Mouse (Mus musculus): ENCODE results near the gene Nkrf.
A peak's percentile ranks its signal among the peaks of the same experiment; 100 is the strongest.
"Not testable (repeated sequence)": the region's sequence is repeated elsewhere in the genome, so short reads cannot be mapped to it uniquely, and the experiment has no call there.

The Nkrf gene

DNA sequence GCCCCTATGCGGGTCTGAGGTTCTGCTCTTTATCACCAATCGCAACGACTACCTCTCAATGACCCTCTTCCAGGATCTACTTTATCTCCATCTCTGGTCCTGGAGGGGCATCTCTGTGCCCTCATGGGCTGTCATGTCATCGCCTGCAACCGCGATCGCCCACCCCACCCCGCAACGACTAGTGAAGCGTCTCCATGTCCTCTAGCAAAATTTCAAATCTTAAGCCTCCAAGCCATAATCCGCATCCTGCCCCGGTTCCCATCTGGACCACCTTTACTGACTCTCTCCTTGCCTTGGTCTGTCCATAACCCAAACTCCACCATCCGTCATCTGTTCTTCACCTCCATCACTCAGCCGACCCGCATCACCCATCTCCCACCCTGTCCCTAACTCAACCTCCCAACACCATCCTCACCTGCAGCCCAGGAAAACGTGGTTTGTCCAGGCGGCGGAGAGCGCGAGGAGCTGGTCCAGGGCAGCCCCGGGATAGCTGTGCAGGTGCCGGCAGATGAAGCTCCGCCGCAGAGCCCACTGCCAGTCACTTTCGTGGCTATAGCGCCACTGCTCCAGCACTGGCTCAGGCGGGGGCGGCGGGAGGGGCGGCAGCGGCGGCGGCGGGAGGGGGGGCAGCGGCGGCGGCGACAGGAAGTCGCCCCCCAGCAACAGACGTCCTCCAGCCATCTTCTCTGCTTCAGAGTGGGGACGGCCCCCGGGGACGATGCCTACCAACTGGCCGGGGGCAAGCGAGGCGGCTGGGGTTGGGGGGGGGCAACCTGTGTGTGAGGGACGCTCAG is at the start of gene Nkrf:
Nkrf (minus strand) TSS at position 579 of the 794 bp plus-strand sequence.
- DNase-seq = peak; percentile 51

DNA sequence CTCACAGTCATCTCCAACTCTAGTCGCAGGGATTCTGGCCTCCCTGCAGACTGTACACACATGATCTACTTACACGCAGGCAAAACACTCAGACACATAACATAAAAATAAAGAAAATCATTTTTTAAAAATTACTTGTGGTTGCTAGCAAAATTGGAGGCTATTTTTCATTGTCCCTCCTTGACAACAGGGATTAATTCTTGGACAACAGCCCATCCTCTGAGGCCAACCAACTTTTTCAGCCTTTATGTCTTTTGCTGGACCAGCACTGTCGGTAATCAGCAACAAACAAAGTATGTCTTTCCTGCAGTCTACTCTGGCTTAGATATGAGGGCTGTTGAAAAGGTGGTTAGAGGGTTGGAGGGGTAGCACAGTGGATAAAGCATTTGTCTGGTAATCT is 38.4 kb upstream of the Nkrf start:
- no peak for DNase-seq

DNA sequence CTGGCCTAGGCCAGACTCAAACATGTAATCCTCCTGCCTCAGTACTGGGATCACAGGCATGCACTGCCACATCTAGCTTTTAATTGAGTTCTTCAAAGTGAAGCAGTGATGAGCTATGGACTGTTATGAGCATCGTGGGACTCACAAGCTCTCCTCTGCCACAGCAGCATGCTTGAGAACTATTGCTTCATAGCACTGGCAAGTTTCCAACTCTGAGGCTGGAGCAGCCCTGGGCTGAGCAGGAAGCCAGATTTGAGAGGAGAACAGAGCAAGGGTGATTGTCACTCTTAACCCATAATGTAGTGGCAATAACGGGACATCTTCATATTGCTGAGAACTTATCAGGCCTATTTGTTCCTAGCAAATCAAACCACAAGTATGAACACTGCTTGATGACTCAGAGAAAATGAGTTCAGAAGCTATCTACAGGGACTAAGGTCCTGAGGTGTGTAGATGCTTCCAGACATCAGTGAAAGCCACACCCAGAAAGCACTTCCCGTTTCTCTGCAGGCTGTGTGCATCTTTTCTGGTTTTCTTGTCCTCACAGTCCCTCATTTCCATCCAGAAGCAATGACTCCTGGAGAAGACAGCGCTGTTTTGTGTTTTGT is 37.2 kb upstream of the Nkrf start:
- DNase-seq = no peak

DNA sequence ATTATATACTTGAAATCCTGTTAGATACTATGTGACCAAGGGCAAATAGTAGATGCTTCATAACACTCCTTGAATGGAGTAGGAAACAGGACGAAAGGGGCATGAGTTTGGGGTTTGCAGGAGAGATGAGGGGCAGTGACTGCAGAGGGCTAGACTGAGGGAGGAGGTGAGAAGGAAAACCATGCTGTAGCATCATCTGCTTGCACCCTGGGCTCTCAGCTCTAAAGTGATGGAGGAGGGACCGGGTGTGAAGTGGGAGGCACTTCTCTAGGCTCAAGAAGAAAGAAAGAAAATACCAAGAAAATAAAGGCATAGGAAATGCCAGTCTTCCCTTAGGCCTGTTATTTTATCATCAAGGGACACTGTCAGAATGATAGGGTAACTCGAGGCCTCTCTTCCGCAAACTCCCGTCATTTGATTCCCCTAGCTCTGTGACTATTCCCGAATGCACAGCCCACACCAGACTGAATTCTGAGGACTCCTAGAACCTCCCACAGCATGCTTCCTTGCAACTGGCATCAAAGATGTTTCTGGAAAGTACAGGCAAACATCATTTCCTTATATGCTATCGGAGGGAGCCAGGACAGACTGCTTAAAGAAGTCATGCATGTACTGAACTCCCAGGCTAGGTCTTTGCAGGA is 32.7 kb upstream of the Nkrf start:
- no peak for DNase-seq

DNA sequence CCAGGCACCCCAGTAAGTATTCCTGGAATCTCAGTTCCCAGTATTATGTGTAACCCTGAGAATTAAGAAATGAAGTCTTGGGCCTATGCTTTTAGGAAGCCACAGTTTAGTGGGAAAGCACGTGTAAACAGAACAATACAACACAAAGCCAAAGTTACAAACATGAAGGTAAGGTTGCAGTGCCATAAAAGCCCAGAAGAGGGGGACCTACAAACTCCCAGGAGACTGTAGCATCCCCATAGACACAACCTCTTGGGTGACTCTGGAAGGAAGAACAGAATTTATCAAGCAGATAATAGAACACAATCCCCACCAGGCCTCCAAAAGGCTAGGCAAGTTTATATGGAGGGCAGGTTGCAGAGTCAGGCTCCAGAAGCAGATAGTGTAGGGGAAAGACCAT is 27.9 kb upstream of the Nkrf start:
- DNase-seq = no peak

DNA sequence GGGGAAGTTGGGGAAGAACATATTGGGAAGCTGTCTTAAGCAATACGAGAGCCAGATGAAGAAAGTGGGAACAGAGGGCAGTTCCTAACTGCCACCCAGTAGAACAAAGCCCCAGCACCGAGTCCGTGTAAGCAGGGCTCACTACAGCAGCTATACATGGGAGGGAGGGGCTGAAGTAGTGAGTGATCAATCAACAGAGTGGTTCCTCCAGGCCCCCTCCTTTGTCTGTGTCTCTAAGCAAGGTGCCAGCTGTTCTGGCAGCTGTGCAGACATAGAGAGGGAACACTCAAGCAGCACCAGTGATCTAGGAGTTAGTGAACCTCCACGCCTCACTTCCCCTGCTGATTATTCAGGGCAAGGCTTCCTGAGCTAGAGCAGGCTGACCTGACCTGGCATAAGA is 27.0 kb upstream of the Nkrf start:
- no peak for DNase-seq

DNA sequence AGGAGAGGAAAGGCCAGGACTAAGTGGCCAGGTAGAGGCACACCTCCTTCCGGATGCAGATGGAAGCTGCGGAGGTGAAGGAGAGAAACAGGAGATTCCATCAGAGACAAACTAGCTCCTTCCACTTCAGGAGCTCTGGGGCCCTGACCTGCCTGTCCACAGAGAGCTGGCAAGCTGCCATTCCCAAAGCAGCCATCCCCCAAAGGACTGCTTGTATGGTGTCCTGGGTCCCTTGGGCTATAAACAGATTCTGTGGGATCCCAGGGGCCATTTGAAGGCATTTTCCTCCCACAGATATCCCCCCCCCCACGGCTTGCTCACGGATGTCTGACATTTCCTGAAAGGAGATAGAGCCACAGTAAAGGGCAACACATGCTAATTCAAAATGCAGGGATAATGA is 26.1 kb upstream of the Nkrf start:
- no peak for DNase-seq

DNA sequence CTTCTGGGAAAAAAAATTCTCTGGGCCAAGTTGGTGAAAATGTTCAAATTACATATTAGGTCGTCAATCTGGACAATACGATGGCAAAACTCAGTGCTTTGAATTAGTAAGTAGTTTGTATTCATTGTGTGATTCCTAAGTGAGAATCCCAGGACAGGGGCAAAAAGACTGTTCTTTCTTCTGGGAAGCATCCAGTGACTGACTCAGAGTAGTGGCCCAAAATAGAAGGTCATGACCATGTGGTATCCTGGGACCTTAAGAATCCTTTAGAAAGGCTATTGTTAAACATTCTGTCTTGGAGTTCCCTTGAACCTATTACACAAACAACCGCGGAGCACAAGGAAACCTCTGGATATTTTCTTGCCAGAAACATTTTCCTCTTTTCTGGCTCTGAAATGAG is 18.6 kb upstream of the Nkrf start:
- no peak for DNase-seq

DNA sequence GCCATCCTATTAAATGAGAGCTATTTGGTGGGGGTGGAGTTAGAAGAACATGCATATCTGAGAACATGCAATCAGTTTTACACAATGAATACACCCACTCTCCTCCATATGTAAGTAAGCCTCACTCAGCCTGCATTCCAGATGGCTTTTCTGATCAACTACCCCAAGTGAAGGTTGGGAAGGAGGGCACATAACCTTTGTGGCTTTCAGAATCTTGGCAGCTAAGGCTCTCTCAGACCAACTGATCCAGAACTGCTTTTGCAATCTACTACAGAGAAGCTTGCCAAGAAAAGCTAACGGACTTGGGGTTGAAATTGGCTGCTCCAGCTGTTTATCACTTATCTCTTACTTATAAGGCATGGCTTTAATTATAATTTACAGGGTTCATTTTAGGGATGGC is 15.1 kb upstream of the Nkrf start:
- no peak for DNase-seq

DNA sequence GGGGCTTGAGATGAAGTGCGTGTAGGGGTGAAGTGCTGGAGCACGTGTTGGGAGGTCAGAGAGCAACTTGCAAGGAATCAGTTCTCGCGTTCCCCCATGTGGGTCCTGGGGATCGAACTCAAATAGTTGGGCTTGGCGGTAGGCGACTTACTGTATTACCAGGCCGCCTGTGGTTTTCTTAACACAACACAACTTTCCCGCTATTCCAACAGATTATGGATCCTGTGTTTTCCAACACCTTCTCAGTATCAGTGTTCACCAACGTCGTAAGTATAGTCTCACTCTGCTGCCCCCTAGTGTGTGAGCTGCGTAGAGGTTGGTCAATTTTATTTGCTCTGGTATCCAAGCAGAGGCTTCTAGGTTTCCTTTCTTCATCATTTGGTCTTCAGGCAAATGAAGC is 8.6 kb upstream of the Nkrf start:
- DNase-seq = peak; percentile 36

DNA sequence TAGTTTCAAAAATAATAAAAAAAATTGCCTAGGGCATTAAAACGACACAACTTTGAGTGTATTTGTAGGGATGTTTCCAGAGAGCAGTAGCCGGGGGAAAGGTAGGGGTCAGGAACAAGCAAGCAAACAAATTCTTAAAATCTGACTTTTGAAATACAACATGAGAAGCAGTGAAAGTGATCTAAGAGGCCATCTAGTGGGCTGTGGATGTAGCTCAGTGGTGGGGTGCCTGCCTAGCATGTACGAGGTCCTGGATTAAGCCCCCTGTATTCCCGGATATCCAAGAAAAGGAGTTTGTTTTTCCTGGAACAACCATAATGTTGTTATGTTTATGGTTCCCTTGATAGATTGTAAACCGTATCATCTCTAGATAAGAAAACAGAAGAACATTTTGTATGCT is 3.8 kb upstream of the Nkrf start:
- DNase-seq = no peak

DNA sequence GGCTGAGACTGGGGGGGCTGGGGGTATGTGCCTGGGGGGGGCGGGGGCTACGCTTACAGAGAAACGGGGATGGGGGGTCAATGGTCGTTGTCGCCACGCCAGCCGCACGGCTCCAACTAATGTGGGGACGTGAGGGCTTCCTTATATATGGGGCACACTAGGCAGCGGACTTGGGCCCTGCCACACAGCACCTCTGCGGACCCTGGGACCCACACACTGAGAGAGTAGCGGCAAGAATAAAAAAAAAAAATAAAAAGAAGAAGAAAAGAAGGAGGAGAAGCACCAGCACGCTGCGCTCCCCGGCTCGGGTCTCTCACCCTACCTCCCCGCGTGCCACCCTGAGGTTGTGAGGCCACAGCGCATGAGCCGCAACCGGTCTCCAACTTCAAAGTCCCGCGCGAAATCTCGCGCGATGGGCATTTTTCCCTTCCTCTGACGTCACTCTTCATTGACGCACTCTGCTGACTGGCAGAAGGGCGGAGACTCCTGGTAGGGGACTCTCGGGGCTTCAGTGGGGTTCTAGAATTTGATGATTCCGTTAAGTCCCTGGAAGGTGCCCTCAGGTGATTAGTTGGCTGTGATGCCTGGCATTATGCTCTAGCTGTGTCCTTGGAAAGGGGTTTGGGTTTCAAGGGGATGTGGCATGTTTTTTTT is 543 bp upstream of the Nkrf start:
- peak; percentile 86 for DNase-seq

DNA sequence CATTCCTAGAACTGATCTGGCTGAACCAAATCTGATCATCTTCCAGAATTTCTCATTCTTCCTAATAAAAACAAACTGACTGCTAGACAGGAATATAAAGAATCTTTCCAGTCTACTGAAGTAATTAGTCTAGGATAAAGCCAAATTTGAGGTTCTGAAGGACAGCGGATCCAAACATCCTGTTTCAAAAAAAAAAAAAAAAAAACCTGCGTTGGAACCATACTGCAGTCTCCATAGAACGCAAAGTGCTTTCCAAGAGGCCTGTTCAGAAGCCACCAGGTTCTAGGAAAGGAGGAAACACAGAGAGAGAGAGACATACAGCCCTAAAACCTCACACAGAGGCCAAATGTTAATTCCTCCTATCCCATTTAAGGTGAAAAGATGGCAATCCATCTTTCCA is 1.0 kb downstream of the Nkrf start:
- DNase-seq = no peak

DNA sequence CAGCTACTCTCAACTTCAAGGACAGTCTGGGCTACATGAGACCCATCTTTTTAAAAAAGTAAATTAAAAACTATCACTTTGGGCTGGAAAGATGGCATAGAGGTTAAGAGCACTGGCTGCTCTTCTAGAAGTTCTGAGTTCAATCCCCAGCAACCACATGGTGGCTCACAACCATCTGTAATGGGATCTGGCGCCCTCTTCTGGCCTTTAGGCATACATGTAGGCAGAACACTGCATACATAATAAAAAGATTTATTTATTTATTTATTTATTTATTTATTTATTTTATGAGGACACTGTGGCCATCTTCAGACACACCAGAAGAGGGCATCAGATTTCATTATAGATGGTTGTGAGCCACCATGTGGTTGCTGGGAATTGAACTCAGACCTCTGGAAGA is 3.8 kb downstream of the Nkrf start:
- DNase-seq = not testable (repeated sequence)

DNA sequence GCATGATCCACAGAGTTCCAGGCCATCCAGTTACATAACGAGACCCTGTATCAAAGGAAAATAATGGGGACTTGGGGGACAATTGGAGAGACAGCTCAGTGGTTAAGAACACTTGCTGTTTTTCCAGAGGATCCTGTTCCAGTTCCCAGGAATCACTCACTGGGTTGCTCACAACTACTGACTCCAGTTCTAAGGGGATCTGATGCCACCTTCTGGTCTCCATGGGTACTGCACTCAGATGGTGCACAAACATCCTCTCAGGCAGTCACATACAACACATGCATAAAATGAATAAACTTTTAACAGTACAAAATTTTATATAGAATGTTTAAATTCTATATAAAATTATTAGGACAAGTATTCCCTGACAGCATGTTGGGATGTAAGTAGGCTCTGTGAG is 18.0 kb downstream of the Nkrf start:
- DNase-seq = no peak

DNA sequence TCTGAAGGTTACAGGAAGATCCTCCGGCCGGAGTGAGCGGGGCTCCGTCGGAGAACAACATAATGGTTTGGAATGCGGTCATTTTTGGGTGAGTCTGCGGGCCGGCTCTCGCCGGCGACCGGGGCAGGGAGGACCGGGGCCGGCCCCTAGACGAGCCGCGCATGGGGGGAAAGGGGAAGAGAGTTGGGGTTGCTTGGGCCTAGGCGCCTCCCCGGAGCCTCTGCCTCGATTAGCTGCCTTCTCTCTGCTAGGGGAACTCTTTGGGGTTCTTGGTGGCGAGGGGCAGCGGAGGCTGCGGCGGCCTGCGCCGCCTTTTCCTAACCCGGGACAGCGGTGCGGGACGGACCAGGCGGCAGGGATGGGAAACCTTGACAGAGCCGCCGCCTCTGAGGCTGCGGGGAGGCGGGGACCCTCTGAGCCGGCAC is 28.0 kb downstream of the Nkrf start:
- peak; percentile 5 for DNase-seq

DNA sequence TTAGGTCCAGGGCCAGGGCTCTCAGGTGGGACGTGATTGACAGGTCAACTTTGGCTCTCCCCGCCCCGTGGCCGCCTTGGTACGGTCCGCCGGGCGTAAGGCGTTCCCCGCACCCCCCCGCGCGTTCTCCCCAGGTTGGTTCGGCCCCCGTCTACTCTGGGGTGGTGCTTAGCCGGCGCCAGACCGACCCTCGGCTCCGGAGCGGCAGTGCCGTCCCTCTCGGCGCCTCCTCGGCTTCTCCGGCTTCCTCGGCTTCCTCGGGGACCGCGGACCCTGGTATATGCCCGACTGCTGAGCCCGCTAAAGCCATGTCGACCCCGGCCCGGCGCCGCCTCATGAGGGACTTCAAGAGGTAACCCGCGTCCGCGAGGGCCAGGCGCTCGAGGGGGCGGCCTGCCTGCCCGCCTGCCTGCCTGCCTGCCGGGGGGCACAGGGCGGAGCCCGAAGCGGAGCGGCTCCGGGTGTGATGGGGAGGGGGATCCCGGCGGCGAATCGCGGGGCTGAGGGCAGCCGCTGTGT is 28.5 kb downstream of the Nkrf start:
- DNase-seq = peak; percentile 86

DNA sequence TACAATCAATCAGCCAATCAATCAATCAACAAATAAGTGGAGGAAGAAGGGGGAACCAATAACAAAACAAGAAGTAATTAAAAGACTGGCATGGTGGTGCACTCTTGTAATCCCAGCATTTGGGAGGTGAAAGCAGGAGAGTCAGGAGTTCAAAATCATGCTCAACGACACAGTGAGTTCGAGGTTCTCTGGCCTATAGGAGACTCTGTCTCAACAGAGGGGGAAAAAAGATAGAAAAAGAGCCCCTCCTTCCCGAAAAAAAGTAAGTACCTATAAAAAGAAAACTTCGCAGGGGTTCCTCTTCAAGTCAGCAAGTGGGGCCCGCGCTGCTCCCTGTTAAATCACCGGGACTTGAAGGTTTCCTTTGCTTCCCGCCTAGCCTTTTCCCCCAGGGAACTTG is 28.9 kb downstream of the Nkrf start, which contains the start of the genes Ube2a and C330007P06Rik:
Ube2a (plus strand) TSS at position 136 of the 400 bp plus-strand sequence.
C330007P06Rik (minus strand) TSS at position 347 of the 400 bp plus-strand sequence.
- no peak for DNase-seq

DNA sequence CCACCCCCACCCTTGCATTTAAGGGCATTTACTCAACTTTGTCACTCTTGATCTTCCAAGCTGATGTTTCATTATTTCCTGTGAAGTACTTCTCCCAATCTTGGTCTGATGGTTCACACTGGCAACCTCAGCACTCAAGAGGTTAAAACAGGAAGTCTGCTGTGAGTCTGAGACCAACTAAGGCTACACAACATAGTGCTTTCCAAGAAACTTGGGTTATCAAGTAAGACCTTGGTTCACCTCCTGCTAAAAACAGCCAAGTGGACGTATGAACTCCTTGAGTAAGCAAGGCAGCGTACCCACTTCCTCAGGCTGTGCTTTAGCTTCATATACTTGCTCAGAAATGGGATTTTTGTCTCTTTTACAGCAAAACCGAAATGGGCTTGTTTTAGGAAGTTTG is 32.3 kb downstream of the Nkrf start:
- no peak for DNase-seq

DNA sequence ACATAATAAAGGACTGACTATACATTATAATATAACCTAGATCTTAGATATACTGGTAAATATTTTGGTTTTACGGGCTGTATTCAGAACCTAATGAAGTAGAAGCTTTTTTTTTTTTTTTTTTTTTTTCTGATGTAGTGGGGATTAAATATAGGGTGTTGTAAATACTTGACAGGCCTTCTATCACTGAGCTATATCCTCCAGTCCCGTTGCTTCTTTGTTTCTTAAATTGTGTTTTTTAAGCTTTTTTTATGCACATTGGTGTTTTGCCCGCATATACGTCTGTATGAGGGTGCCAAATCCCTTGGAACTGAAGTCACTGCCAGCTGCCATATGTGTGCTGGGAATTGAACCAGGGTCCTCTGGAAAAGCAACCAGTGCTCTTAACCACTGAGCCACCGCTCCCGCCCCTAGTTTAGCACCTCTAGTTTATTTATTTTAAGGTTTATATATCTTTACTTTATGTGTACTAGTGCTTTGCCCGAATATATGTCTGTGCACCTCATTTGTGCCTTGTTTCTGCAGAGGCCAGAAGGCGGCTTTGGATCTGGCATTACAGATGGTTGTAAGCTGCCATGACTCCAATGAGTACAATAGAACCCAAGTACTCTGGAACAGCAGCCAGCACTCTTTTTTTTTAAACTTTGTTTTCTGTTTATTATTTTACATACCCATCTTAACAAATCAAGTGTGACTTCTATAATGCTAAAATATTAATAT is 37.9 kb downstream of the Nkrf start:
- no peak for DNase-seq

DNA sequence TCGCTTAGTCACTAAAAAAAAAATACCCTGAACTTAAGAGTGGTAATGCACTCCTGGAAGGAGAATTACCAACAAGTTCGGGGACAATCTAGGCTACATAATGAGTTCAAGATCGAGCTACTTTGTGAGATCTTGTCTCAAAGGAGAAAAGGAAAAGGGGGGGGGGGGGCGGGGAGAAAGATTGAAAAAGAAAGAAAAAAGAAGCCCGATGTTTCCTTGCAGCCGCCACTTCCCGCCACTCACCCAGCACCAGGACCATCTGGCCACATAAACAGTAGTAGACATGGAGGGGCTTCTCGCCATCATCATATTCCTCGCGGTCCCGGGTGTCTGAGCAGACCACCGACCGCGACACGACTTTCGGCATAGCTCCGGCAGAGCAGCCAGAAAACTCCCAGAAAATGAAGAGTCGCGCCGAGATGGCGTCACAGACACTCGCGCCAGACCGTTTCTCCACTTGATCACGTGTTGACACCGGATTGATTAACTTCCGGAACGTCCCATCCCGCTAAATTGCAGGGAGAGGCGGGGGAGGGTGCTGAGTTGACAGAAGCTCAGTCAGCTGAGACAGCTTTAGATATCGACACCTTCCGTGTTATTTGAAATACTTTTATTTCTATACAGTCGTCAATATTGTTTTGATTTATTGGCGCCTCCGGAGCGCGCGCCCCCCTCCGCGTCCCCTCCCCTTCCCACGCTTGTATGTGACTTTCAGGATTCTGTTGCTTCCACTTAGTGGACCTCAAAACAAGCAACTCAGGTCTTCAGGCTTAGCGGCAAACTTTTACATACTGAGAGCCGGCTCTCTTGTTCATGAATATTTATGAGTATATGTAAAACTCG is 38.7 kb downstream of the Nkrf start:
- DNase-seq = peak; percentile 74

DNA sequence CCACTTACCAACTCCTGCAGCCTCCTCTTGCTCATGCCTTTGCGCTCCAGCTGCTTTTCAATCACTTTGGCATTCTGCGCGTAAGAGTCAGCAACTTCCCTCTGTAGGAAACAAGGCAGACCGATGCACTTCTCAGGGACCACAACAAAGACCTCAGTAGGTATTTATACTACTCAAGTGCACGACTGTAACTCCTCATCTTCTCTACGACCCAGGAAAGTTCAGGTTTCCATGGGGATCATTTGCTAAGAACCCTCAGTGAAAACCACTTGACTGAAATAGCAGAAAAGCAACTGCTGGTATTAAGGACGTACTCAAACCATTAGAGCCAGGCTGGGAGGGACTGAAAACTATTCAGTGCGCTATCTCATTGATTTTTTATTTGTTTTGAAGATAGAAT is 50.1 kb downstream of the Nkrf start:
- no peak for DNase-seq
